Mouse (Mus musculus) intestine, embryonic 15.5 days (tissue): ENCODE data around the gene Ptprr. TPM values are rescaled to one million over a fixed set of nuclear protein-coding genes. Genes with fewer than 3 reads are reported as not detected.
A peak's percentile ranks its signal among the peaks of the same experiment; 100 is the strongest.

ENCODE experiments used
- ATAC-seq: fragments of 200-750 bp; cut with Nextera tagmentation; 2 replicates; pipeline ENCODE4 v1.8.0; 2017; ENCODE audit warnings: moderate TSS enrichment, moderate library complexity
- H3K27ac ChIP-seq: fragments of 300-500 bp; sonication (generic); 2 replicates; pipeline ENCODE4 v1.5.1; 2015; ENCODE audit warnings: mild to moderate bottlenecking, inconsistent platforms
- H3K27me3 ChIP-seq: fragments of 300-500 bp; sonication (generic); replicated peaks from 2 replicates; pipeline ENCODE4 v1.6.1; 2015; ENCODE audit warnings: inconsistent platforms
- H3K36me3 ChIP-seq: fragments of 300-500 bp; sonication (generic); 2 replicates; pipeline ENCODE4 v1.6.1; 2015; ENCODE audit warnings: inconsistent platforms
- H3K4me1 ChIP-seq: fragments of 300-500 bp; sonication (generic); replicated peaks from 2 replicates; pipeline ENCODE4 v1.6.1; 2015; ENCODE audit warnings: inconsistent platforms
- H3K4me2 ChIP-seq: fragments of 300-500 bp; sonication (generic); replicated peaks from 2 replicates; pipeline ENCODE4 v1.6.1; 2015; ENCODE audit warnings: mild to moderate bottlenecking, inconsistent platforms
- H3K4me3 ChIP-seq: fragments of 300-500 bp; sonication (generic); replicated peaks from 2 replicates; pipeline ENCODE4 v1.5.1; 2015; ENCODE audit warnings: inconsistent platforms
- H3K9ac ChIP-seq: fragments of 300-500 bp; sonication (generic); 2 replicates; pipeline ENCODE4 v1.6.1; 2015; ENCODE audit warnings: inconsistent platforms
- H3K9me3 ChIP-seq: fragments of 300-500 bp; sonication (generic); 2 replicates; pipeline ENCODE4 v1.6.1; 2016; ENCODE audit warnings: inconsistent platforms
- WGBS: fragments of 180-500 bp; shearing (Covaris S2); methylation state at CpG from one replicate; pipeline ENCODE4 v1.1.7; 2015; 5-methylcytosine and 5-hydroxymethylcytosine counted together
- polyA plus RNA-seq: library from polyadenylated mRNA; unstranded; fragments of >200 nt; fragmentation: Nextera tagmentation; extraction: Ambion mirVana; gene quantifications from 2 replicates; pipeline ENCODE4 v1.2.1, GENCODE M21; 2015

Gene Ptprr
- polyA plus RNA-seq, 1 experiment from 2014 or later: 3.7 TPM

DNA sequence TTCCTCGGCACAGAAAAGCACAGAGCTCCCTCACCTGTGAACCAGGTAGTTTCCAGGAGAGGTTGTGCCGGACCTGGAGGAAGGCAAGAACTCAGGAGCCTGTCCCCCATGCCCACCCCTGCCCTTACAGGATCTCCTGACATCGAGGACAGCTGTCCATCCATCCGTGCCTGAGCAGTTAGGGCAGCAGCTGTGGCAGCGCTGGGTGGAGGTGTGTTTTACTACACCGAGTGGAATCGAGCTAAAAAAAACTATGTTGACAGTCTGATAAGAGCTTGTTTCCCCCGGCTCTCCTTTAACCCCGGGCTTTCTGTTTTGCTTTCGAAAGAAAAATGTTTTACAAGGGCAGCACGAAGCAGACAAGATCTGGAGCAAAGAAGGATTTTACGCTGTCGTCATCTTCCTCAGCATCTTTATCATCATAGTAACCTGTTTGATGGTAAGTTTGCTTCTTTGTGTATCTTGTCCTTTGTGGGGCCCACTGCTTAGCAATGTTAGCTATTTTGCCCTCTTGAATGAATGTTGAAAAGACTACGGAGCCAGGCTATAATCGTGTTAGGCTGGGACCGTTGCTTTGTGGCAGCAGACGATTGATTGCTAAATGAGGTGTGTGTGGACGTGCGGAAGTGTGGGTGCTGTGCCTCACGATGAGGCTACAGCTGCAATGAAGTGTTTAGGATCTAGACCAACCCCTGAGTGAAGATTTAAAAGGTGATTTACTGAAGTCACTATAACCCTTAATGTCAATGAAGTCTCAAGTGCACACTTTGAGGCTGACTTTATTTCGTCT lies 159.6 kb downstream of the Ptprr start:
- peak overlapping the region; percentile 59 for H3K4me2 ChIP-seq
- 14% methylated on average over 21 of the region's 21 CpGs for WGBS
- H3K27me3 ChIP-seq: no peaks in the 10 kb centered on the region
- ATAC-seq: peak; percentile 86
- H3K4me1 ChIP-seq: no peaks in the 10 kb centered on the region; the same call in 1 of the 2 replicates
- H3K9ac ChIP-seq: peak overlapping the region; percentile 12; the same call in 1 of the 2 replicates
- H3K36me3 ChIP-seq: no peaks in the 10 kb centered on the region
- peak overlapping the region; percentile 5; the same call in 1 of the 2 replicates for H3K27ac ChIP-seq
- H3K4me3 ChIP-seq: peak overlapping the region; percentile 26
- H3K9me3 ChIP-seq: no peaks in the 10 kb centered on the region

GRCm38 (mm10) chr10:116181235-116181634 lies 163.2 kb downstream of the Ptprr start:
- Histone ChIP-seq H3K27me3 (no peaks in the 10 kb centered on the region), H3K27ac (no peak overlapping the region), H3K36me3 (no peaks in the 10 kb centered on the region), H3K9ac (no peak overlapping the region), H3K4me1 (no peaks in the 10 kb centered on the region; the same call in 1 of the 2 replicates), H3K9me3 (no peaks in the 10 kb centered on the region), H3K4me3 (no peak overlapping the region), H3K4me2 (no peak overlapping the region)
- no peak for ATAC-seq
- WGBS: 81% methylated on average over 5 of the region's 5 CpGs

DNA sequence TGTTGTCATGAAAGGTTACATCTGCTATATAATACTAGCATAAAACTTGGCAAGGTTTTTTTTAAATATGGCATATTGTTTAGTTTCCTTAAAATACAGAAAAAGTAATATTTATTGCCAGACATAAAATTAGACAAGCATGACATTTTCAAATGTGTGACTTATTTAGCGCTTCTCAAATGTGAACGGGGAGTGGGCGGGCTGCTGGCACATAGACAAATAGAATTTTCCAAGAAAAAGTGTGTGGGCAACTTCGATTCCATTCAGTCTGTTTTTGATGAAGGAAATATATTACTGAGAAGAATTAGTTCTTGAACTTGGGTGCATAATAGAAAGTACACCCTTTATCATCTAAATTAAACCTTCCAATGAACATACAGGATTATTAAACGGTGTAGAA lies 164.2 kb downstream of the Ptprr start:
- Histone ChIP-seq H3K36me3 (no peaks in the 10 kb centered on the region), H3K4me2 (no peak overlapping the region), H3K27me3 (no peaks in the 10 kb centered on the region), H3K4me3 (no peak overlapping the region), H3K4me1 (no peaks in the 10 kb centered on the region; the same call in 1 of the 2 replicates), H3K27ac (no peak overlapping the region), H3K9ac (no peak overlapping the region), H3K9me3 (no peaks in the 10 kb centered on the region)
- no peak for ATAC-seq
- 82% methylated on average over 5 of the region's 5 CpGs for WGBS

DNA sequence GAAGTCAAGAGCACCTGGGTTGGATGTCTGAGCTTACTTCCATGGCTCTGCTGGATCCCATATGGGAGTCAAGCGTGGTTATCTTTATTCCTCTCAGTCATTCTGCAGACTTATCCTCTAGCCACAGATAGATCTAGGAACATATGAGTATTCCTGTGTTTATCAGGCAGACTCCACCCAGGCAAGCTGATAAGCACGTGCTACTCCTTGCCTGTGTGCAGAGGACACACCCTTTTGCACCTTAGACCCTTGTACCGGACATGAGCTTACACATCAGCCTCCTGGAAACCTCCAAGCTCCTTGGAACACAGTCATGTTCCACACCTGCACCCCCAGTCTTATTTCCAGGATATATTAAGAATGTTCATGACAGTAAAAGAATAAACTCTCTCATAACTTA lies 165.2 kb downstream of the Ptprr start:
- no peaks in the 10 kb centered on the region for H3K9me3 ChIP-seq
- no peak overlapping the region for H3K9ac ChIP-seq
- H3K27ac ChIP-seq: no peak overlapping the region
- H3K4me2 ChIP-seq: no peak overlapping the region
- H3K4me3 ChIP-seq: no peak overlapping the region
- no peaks in the 10 kb centered on the region for H3K4me1 ChIP-seq
- no peaks in the 10 kb centered on the region for H3K36me3 ChIP-seq
- no peaks in the 10 kb centered on the region for H3K27me3 ChIP-seq
- WGBS: 42% methylated on average over 3 of the region's 3 CpGs
- peak; percentile 96 for ATAC-seq

DNA sequence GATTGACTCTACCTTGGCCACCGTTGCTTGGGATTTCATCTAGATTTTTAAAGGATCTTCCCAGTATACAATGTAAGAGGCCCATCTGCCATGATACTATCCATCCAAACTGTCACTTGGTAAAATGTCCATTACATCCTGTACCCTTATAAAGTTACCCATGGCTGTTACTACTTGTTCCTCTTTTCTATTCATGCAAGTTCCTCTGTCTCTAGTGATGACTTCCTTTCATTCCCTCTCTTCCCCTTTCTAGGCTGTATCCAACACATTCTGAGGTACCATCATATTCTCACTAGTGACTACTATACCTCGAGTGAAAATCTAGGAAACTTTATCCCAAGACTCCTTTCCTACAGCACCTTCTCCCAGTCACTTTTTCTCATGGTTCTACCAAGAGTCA lies 173.7 kb downstream of the Ptprr start:
- H3K36me3 ChIP-seq: no peaks in the 10 kb centered on the region
- WGBS: 79% methylated on average over 2 of the region's 2 CpGs
- no peaks in the 10 kb centered on the region; the same call in 1 of the 2 replicates for H3K4me1 ChIP-seq
- H3K4me2 ChIP-seq: no peak overlapping the region
- no peaks in the 10 kb centered on the region for H3K9me3 ChIP-seq
- ATAC-seq: no peak
- H3K27me3 ChIP-seq: no peaks in the 10 kb centered on the region
- peak overlapping the region; percentile 64 for H3K27ac ChIP-seq
- H3K9ac ChIP-seq: no peak overlapping the region
- H3K4me3 ChIP-seq: no peak overlapping the region

GRCm38 (mm10) chr10:116192293-116192692 lies 174.3 kb downstream of the Ptprr start:
- Histone ChIP-seq H3K4me2 (no peak overlapping the region), H3K4me1 (no peaks in the 10 kb centered on the region; the same call in 1 of the 2 replicates), H3K4me3 (no peak overlapping the region), H3K27me3 (no peaks in the 10 kb centered on the region), H3K36me3 (no peaks in the 10 kb centered on the region), H3K9ac (no peak overlapping the region), H3K9me3 (no peaks in the 10 kb centered on the region), H3K27ac (peak overlapping the region; percentile 64)
- 62% methylated on average over 8 of the region's 8 CpGs for WGBS
- ATAC-seq: peak; percentile 96

DNA sequence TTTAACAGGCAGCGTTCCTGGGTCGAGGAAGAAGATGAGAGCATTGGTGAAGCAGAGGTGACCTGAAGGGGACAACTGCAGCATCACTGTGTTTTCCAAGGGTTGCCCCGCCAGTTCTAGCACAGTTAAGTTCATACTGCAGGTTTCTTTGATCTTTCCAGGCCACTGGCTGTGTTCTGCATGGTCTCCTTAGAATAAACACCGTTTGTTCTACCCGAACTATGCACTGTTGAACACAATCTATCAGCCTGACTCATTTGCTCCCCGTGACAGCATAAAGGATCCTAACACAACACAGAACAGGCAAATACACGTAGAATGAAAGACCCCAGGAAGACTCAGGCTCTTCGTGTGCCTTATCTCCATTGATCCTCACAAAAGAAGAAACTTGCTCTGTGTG lies 176.4 kb downstream of the Ptprr start:
- Histone ChIP-seq H3K36me3 (no peaks in the 10 kb centered on the region), H3K9ac (no peak overlapping the region), H3K4me3 (no peak overlapping the region), H3K4me2 (no peak overlapping the region), H3K9me3 (no peaks in the 10 kb centered on the region), H3K27ac (no peak overlapping the region), H3K4me1 (no peaks in the 10 kb centered on the region; the same call in 1 of the 2 replicates), H3K27me3 (no peaks in the 10 kb centered on the region)
- ATAC-seq: no peak
- 45% methylated on average over 8 of the region's 8 CpGs for WGBS

DNA sequence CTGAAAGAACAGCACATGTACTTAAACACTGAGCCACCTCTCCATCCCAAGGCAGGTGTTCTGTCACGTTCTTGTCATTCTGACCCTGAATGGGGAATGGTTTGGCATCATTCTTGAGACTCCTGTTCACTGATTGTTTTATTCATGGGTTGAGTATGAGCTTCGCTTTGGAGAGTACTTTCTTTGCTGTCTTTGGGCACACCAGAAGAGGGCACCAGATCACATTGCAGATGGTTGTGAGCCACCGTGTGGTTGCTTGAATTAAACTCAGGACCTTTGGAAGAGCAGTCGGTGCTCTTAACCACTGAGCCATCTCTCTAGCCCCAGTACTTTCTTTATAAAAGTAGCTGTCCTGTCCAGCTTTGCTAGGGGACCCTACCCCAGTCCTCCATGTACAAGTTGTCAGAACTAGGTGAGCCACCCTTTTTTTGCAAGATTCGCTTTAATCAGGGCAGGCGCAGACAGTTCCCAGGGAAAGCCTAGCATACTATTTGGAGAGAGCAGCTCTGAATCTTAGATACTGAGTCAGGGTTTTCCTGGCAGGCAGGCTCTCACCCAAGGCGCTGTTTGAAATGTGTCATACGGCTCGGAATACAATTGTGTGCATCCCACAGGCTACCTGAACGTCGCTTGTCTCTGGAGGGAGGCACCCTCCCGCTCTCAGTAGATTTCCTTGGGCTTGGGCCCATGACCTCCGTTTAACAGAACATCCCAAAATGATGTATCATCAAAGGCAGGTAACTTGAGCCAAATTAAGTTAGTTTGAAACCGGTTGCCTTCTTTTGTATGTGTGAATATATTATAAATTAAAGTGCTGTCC lies 178.8 kb downstream of the Ptprr start:
- Histone ChIP-seq H3K27me3 (no peaks in the 10 kb centered on the region), H3K4me2 (no peak overlapping the region; the same call in 1 of the 2 replicates), H3K36me3 (no peaks in the 10 kb centered on the region), H3K4me3 (no peak overlapping the region), H3K4me1 (no peaks in the 10 kb centered on the region; the same call in 1 of the 2 replicates), H3K27ac (no peak overlapping the region), H3K9ac (no peak overlapping the region), H3K9me3 (no peaks in the 10 kb centered on the region)
- no peak for ATAC-seq
- 29% methylated on average over 14 of the region's 14 CpGs for WGBS

- no peaks in the 10 kb centered on the region for H3K9me3 ChIP-seq
- ATAC-seq: peak; percentile 40
- no peak overlapping the region for H3K9ac ChIP-seq
- no peaks in the 10 kb centered on the region for H3K36me3 ChIP-seq
- 26% methylated on average over 4 of the region's 4 CpGs for WGBS
- H3K27me3 ChIP-seq: no peaks in the 10 kb centered on the region
- H3K4me3 ChIP-seq: no peak overlapping the region
- H3K27ac ChIP-seq: no peak overlapping the region
- no peak overlapping the region; the same call in 1 of the 2 replicates for H3K4me2 ChIP-seq
- no peaks in the 10 kb centered on the region; the same call in 1 of the 2 replicates for H3K4me1 ChIP-seq
These were observed 179.5 kb downstream of the Ptprr start for GRCm38 (mm10) chr10:116197416-116197939.

- Histone ChIP-seq H3K9me3 (no peaks in the 10 kb centered on the region), H3K27me3 (no peaks in the 10 kb centered on the region), H3K4me1 (no peaks in the 10 kb centered on the region; the same call in 1 of the 2 replicates), H3K9ac (no peak overlapping the region), H3K4me2 (no peak overlapping the region), H3K36me3 (no peaks in the 10 kb centered on the region), H3K4me3 (no peak overlapping the region), H3K27ac (no peak overlapping the region)
- WGBS: 27% methylated on average over 5 of the region's 5 CpGs
- ATAC-seq: no peak
These were observed 181.0 kb downstream of the Ptprr start for GRCm38 (mm10) chr10:116199035-116199434.

DNA sequence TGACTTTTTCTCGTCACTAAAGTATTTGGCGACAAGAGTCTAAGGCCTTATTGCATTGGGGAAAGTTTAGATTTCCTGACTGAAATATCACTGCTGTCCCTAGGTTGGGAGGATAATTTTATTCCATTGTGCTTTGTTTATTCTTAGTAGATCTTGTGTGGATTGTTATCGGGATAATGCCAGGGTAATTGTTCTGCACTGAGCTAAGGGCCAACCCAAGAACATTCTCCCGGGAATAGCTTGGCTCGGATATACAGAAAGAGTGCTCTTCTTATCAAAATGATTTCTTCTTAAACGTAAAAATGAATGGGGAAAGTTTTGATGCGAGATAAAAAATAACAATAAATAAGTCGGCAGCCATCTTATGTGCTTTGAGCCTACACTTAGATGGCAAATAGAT lies 183.5 kb downstream of the Ptprr start:
- no peaks in the 10 kb centered on the region for H3K36me3 ChIP-seq
- H3K4me3 ChIP-seq: no peak overlapping the region
- H3K9ac ChIP-seq: no peak overlapping the region
- H3K27me3 ChIP-seq: no peaks in the 10 kb centered on the region
- no peak overlapping the region for H3K27ac ChIP-seq
- H3K4me1 ChIP-seq: no peaks in the 10 kb centered on the region; the same call in 1 of the 2 replicates
- 85% methylated on average over 8 of the region's 8 CpGs for WGBS
- no peaks in the 10 kb centered on the region for H3K9me3 ChIP-seq
- no peak overlapping the region for H3K4me2 ChIP-seq
- ATAC-seq: no peak
